Mouse (Mus musculus) midbrain, embryonic 16.5 days (tissue): Measurements from ENCODE around the gene Anapc16. TPM values are rescaled to one million over a fixed set of nuclear protein-coding genes. Genes with fewer than 3 reads are reported as not detected.

Experiments used
- ATAC-seq: fragments of 200-750 bp; cut with Nextera tagmentation; 2 replicates; pipeline ENCODE4 v1.8.0; 2017; ENCODE audit warnings: moderate TSS enrichment
- H3K27ac ChIP-seq: fragments of 300-500 bp; sonication (generic); 2 replicates; pipeline ENCODE4 v1.5.1; 2014; ENCODE audit warnings: mild to moderate bottlenecking, low read length, mixed read lengths
- H3K27me3 ChIP-seq: fragments of 300-500 bp; sonication (generic); 2 replicates; pipeline ENCODE4 v1.6.1; 2014; ENCODE audit warnings: low read depth, low read length, mixed read lengths; ENCODE audit not compliant: control insufficient read depth, insufficient read depth
- H3K36me3 ChIP-seq: fragments of 300-500 bp; sonication (generic); 2 replicates; pipeline ENCODE4 v1.6.1; 2014; ENCODE audit warnings: mild to moderate bottlenecking, low read length, moderate library complexity, mixed read lengths; ENCODE audit not compliant: control insufficient read depth, insufficient read depth
- H3K4me1 ChIP-seq: fragments of 300-500 bp; sonication (generic); 2 replicates; pipeline ENCODE4 v1.6.1; 2014; ENCODE audit warnings: mild to moderate bottlenecking, low read length, mixed read lengths; ENCODE audit not compliant: control insufficient read depth, insufficient read depth
- H3K4me2 ChIP-seq: fragments of 300-500 bp; sonication (generic); 2 replicates; pipeline ENCODE4 v1.6.1; 2014; ENCODE audit warnings: mild to moderate bottlenecking, low read length, mixed read lengths
- H3K4me3 ChIP-seq: fragments of 300-500 bp; sonication (generic); 2 replicates; pipeline ENCODE4 v1.5.1; 2014; ENCODE audit warnings: low read depth, mild to moderate bottlenecking, low read length, moderate library complexity, mixed read lengths
- H3K9ac ChIP-seq: fragments of 300-500 bp; sonication (generic); 2 replicates; pipeline ENCODE4 v1.6.1; 2014; ENCODE audit warnings: low read depth, low read length, mixed read lengths
- H3K9me3 ChIP-seq: fragments of 300-500 bp; sonication (generic); replicated peaks from 2 replicates; pipeline ENCODE4 v1.6.1; 2014; ENCODE audit warnings: mild to moderate bottlenecking, low read length, mixed read lengths; ENCODE audit not compliant: control insufficient read depth, poor library complexity, severe bottlenecking
- WGBS: fragments of 180-500 bp; shearing (Covaris S2); extraction: QIAGEN DNeasy Blood & Tissue Kit; methylation state at CpG from one replicate; pipeline ENCODE4 v1.1.7; 2014; 5-methylcytosine and 5-hydroxymethylcytosine counted together
- polyA plus RNA-seq: library from polyadenylated mRNA; unstranded; fragments of >200 nt; fragmentation: Nextera tagmentation; extraction: Ambion mirVana; gene quantifications from 2 replicates; pipeline ENCODE4 v1.2.1, GENCODE M21; 2015

Gene Anapc16
- polyA plus RNA-seq, 1 experiment from 2014 or later: 98.9 TPM

DNA sequence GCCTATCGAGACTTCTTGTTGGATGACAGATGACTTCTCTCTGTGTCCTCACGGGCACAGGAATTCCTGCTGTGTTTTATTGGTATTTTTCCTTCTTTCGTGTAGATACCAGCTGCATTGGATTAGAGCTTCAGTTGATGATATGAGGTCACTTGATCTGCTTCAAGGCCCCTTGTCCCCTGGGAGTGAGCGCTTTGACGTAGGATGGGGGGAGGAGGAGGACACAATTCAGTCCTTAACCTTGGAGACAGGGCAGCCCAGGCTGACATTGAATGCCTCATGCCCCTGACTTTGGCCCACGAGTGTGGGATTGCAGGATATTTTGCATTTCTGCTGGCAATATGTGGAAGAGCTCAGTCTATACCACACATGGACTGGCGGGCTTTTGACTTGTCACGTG lies 28.6 kb upstream of the Anapc16 start:
- H3K36me3 ChIP-seq: no peaks in the 10 kb centered on the region
- H3K9me3 ChIP-seq: no peaks in the 10 kb centered on the region
- H3K27ac ChIP-seq: peak overlapping the region; percentile 73; the same call in 1 of the 2 replicates
- H3K4me3 ChIP-seq: no peak overlapping the region
- ATAC-seq: 0 out of 2 replicates have a peak, but pooled peaks have one; percentile 8
- H3K9ac ChIP-seq: no peak overlapping the region
- no peak overlapping the region for H3K4me2 ChIP-seq
- H3K4me1 ChIP-seq: peaks cover 38% of the 10 kb centered on the region
- WGBS: 58% methylated on average over 8 of the region's 8 CpGs
- no peaks in the 10 kb centered on the region for H3K27me3 ChIP-seq

DNA sequence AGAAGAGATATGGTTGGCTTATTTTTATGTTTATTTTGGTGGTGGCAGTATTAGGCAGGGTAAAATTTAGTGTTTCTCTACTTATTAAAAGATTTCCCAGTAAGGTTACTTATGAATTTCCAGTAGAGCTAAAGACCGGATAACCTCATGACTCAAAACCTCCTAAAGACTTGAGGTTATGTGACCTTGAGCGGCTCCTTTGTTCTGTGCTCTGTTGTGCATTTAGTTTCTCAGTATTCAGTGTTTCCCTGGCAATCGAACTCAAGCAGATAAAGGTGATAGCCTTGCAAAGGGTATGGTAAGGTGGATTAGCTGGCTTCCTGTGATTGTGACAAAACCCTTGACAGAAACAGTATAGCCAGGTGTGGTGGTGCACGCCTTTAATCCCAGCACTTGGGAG lies 26.5 kb upstream of the Anapc16 start:
- WGBS: 85% methylated on average over 4 of the region's 4 CpGs
- Histone ChIP-seq H3K9ac (no peak overlapping the region), H3K4me3 (no peak overlapping the region), H3K9me3 (no peaks in the 10 kb centered on the region), H3K27ac (no peak overlapping the region), H3K4me2 (no peak overlapping the region), H3K4me1 (peaks cover 43% of the 10 kb centered on the region), H3K27me3 (no peaks in the 10 kb centered on the region), H3K36me3 (no peaks in the 10 kb centered on the region)
- no peak for ATAC-seq

DNA sequence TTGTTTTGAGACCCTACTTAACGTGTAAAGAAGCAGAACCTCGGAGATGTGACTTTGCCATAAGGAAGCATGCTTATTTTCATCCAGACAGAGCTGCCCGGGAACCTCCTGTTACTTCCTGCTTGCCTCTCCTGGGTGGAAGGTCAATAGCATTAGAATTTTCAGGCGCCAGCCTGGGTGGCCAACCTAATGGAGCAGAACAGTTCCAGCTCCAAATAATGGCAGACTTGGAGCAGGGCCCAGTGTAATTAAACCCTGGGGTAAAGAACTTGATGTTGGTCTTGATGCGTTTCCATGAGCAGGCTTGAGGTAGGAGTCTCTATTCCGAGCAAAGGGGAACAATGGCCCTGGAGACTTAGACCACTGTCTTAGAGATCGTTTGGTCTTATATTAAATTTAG lies 26.0 kb upstream of the Anapc16 start:
- Histone ChIP-seq H3K27ac (no peak overlapping the region), H3K36me3 (no peaks in the 10 kb centered on the region), H3K9me3 (no peaks in the 10 kb centered on the region), H3K4me2 (no peak overlapping the region), H3K27me3 (no peaks in the 10 kb centered on the region), H3K4me3 (no peak overlapping the region), H3K9ac (no peak overlapping the region), H3K4me1 (peaks cover 43% of the 10 kb centered on the region)
- ATAC-seq: no peak
- 66% methylated on average over 7 of the region's 7 CpGs for WGBS

DNA sequence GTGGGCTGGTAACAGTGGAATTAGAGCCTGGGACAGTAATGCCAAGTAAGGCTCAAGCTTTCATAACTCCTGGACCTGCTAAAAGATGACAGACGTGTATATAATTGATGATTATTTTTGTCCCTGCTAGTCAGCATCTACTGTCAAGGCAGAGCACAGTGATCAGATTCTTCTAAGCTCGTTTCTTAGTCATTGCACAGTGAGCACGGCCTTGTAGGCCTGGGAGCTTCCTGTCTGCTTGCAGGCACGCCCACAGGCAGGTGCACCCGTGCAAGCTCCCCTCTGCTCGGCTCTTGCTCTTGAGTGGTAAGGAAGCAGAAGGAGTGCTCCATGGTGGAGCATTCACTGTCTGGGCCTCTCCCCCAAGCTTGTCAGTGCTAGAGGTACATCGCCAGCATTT lies 25.2 kb upstream of the Anapc16 start:
- peaks cover 41% of the 10 kb centered on the region for H3K4me1 ChIP-seq
- H3K36me3 ChIP-seq: no peaks in the 10 kb centered on the region
- H3K4me2 ChIP-seq: no peak overlapping the region
- no peak overlapping the region for H3K27ac ChIP-seq
- no peak for ATAC-seq
- no peak overlapping the region for H3K4me3 ChIP-seq
- H3K9ac ChIP-seq: no peak overlapping the region
- no peaks in the 10 kb centered on the region for H3K9me3 ChIP-seq
- H3K27me3 ChIP-seq: no peaks in the 10 kb centered on the region
- WGBS: 77% methylated on average over 7 of the region's 7 CpGs

DNA sequence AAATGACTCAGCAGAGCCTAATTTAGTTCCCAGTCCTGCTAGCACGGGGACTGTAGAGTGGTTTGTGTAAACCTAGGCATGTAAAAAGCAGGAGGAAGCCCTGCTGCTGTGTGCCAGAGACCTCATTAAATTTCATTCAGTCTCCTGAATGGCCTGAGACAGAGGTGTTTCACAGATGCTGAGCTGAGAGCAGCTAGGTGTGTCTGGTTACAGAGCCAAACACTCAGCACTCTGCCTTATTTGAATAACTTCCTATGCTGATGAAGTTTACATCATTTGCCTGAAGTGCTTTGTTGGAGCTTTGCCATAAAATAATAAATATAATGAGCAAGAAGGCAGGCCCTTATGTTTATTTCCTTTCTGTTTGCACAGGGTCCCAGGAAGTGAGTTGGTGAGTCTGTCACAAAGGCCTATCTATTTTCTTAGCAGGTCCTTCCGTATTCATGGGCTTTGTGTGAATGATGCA lies 24.7 kb upstream of the Anapc16 start:
- Histone ChIP-seq H3K9ac (no peak overlapping the region), H3K36me3 (no peaks in the 10 kb centered on the region), H3K27me3 (no peaks in the 10 kb centered on the region), H3K4me3 (no peak overlapping the region), H3K27ac (0 out of 2 replicates have a peak overlapping the region, but pooled peaks have one; percentile 40), H3K4me2 (no peak overlapping the region), H3K4me1 (peaks cover 35% of the 10 kb centered on the region), H3K9me3 (no peaks in the 10 kb centered on the region)
- ATAC-seq: no peak
- 49% methylated on average over 2 of the region's 2 CpGs for WGBS

DNA sequence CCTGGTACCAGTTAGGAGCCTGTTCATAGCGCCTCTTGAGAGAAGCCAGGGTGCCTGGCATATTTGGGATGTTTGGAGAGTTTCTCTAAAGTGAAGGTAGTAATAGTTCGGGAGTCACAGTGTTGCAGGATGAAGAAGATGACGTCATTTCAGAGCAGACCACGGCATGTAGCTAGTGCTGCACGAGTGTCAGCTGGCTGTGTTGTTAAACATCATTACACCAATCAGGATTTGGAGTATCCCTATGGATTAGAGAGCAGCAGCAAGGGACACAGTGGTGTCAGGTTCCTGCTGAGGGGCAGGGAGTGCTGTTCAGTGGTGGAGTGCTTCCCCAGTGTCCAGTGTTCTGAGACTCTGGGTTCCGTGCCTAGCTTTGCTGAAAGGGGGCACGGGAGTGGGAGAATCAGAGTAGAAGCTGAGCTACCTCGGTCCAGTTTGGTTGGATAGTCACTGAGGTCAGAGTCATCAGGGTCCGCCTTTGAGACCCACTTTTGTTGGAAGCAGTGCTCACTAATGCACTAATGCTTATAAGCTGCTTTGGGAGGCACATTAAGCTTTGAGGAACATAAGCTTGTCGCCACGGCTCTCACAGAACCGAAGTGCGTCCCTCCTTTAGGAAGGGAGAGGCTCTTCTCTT lies 23.9 kb upstream of the Anapc16 start:
- Histone ChIP-seq H3K27me3 (no peaks in the 10 kb centered on the region), H3K4me2 (no peak overlapping the region), H3K36me3 (no peaks in the 10 kb centered on the region), H3K4me1 (peaks cover 28% of the 10 kb centered on the region), H3K9me3 (no peaks in the 10 kb centered on the region), H3K9ac (no peak overlapping the region), H3K27ac (no peak overlapping the region), H3K4me3 (no peak overlapping the region)
- ATAC-seq: no peak
- WGBS: 44% methylated on average over 13 of the region's 13 CpGs

DNA sequence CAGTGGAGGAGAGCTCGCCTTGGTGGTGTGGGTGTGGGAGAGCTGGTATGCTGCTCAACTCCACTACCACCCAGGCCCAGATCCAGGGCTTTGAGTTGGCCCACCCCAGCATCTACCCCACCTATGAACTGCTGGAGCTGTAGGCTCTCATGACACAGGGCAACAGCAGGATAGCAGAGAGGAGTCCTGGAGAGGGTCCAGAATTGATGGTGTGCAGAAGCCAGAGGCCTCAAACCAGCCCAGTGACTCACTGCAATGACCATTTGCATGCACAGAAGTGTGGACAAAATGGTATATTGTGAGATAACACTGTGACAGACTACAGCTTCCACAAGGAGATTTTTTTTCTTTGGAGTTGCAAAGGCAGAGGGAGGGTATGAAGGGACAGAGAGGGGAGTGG lies 20.8 kb upstream of the Anapc16 start:
- Histone ChIP-seq H3K27me3 (no peaks in the 10 kb centered on the region), H3K36me3 (no peaks in the 10 kb centered on the region), H3K27ac (no peak overlapping the region), H3K4me2 (no peak overlapping the region), H3K9ac (no peak overlapping the region), H3K9me3 (no peaks in the 10 kb centered on the region), H3K4me1 (peaks cover 24% of the 10 kb centered on the region), H3K4me3 (no peak overlapping the region)
- no peak for ATAC-seq
- 100% methylated on average over 1 of the region's 1 CpGs for WGBS

DNA sequence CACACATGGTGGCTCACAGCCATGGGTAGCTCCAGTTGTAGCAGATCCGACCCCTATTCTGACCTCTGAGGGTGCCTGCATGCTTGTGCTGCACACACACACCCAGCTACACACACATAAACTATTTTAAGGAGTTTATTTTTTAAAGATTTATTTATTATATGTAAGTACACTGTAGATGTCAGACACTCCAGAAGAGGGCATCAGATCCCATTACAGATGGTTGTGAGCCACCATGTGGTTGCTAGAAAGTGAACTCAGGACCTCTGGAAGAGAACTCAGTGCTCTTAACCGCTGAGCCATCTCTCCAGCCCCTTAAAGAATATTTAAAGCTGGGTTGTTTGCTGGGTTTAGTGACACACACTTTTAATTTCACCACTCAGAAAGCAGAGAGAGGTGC lies 16.4 kb upstream of the Anapc16 start:
- Histone ChIP-seq H3K4me3 (no peak overlapping the region), H3K4me1 (no peaks in the 10 kb centered on the region), H3K27me3 (no peaks in the 10 kb centered on the region), H3K9me3 (no peaks in the 10 kb centered on the region), H3K9ac (no peak overlapping the region), H3K27ac (no peak overlapping the region), H3K4me2 (no peak overlapping the region), H3K36me3 (peaks cover 8% of the 10 kb centered on the region)
- WGBS: 83% methylated on average over 2 of the region's 2 CpGs
- no peak for ATAC-seq

DNA sequence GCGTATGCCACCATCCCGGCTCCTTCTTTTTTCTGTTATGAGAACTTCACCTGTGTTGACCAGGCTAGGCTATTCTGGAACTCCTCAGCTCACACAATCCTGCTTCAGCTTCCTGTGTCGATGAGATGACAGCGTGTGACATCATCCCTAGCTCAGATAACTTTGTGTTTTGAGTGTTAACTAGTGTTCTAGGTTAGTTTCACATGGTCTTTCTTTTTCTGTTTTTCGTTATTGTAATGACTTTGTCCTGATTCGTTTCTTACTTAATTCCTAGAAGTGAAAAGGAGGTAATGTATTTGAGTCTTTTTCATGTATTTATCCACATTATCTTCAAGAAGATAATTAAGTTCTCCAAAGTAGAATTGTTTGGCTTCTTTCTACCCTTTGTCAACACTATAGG lies 13.3 kb upstream of the Anapc16 start:
- 91% methylated on average over 6 of the region's 6 CpGs for WGBS
- no peak overlapping the region for H3K27ac ChIP-seq
- H3K36me3 ChIP-seq: peaks cover 11% of the 10 kb centered on the region
- no peak for ATAC-seq
- no peak overlapping the region for H3K4me2 ChIP-seq
- H3K27me3 ChIP-seq: no peaks in the 10 kb centered on the region
- H3K9ac ChIP-seq: no peak overlapping the region
- no peak overlapping the region for H3K4me3 ChIP-seq
- no peaks in the 10 kb centered on the region for H3K4me1 ChIP-seq
- no peaks in the 10 kb centered on the region for H3K9me3 ChIP-seq
